19 mouse cellular contexts compared by ENCODE assay signal in the genomic region with DNA sequence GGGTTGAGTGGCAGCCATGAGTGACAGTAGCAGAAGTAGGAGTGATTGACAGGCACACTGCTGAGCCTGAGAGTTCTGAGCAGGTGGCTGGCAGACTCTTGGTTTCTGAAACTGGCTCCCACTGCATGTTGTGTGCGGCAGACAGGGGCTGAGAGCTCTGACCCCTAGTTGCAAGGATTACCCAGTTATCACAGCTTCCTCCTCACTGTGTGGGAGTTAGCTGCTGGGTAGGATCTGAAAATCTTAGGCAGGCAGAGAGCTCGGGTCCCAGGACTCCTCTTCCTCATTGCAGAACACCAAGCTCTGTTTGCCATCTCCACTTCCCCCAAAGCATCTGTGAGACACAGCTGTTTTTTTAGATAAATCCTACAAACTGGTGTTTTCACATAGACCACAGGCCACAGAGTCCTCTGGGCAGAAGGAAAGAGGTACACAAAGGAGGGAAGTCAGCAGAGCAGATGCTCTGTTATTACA. TPM values are rescaled to one million over a fixed set of nuclear protein-coding genes. Genes with fewer than 3 reads are reported as not detected.
DNase-seq lines count a peak whose midpoint lies in the region; ATAC-seq and TF ChIP-seq lines count a peak whose summit lies in the region.
"Had no signal": no experiment of that assay in that cellular context is flagged by ENCODE, and none has a peak within 500 bp of the region (broad histone marks: within the 10 kb centered on the region; RNA-seq: fewer than 3 reads in every experiment).

No protein-coding gene starts in this region.

- 58% methylated on average over 2 of the region's 2 CpGs for WGBS in embryonic facial prominence, embryonic 14.5 days
- WGBS in embryonic facial prominence, embryonic 10.5 days: 64% methylated on average over 2 of the region's 2 CpGs
- 10% methylated on average over 2 of the region's 2 CpGs for WGBS in spleen, adult 2 months
- 64% methylated on average over 2 of the region's 2 CpGs for WGBS in hindbrain, embryonic 10.5 days

- no peak overlapping the region for H3K27ac ChIP-seq in embryonic facial prominence, embryonic 14.5 days (replicated peaks; ENCODE audit: low read depth, low read length)
- H3K27ac ChIP-seq in embryonic facial prominence, embryonic 10.5 days (replicated peaks): no peak overlapping the region
- peak overlapping the region; percentile 49 for H3K27ac ChIP-seq in spleen, adult 2 months (ENCODE audit: insufficient read depth, low read length)
- no peak overlapping the region for H3K27ac ChIP-seq in hindbrain, embryonic 10.5 days
- H3K27ac ChIP-seq: forebrain, embryonic 10.5 days; heart, embryonic 10.5 days; hindbrain, embryonic 15.5 days; neural tube, embryonic 13.5 days had no signal

- no peak overlapping the region for H3K9ac ChIP-seq in embryonic facial prominence, embryonic 14.5 days (ENCODE audit: low read depth, low read length)
- H3K9ac ChIP-seq: hindbrain, embryonic 15.5 days; neural tube, embryonic 13.5 days had no signal

- peak; percentile 12 for DNase-seq in embryonic facial prominence, embryonic 14.5 days (ENCODE audit: low spot score)
- no peak for DNase-seq in embryonic facial prominence, embryonic 10.5 days (ENCODE audit: low spot score)
- no peak for DNase-seq in spleen, adult 2 months (ENCODE audit: low read depth in 1 of 2, low spot score in 2 of 2)
- DNase-seq in spleen, postnatal 10 days (ENCODE audit: low spot score in 2 of 2): no peak
- peak; percentile 60 for DNase-seq in thymus, postnatal 4 days
- DNase-seq in cerebellum, postnatal 36 days: no peak
- no peak for DNase-seq in hindbrain, embryonic 10.5 days (ENCODE audit: low spot score)
- DNase-seq: adrenal gland, postnatal 14 days; cerebellum, adult 11 months; kidney, adult 8-10 months; lung, postnatal 14 days; midbrain, embryonic 14.5 days; retina, postnatal 1 day had no signal

- H3K4me1 ChIP-seq in embryonic facial prominence, embryonic 14.5 days (ENCODE audit: control insufficient read depth, insufficient read depth, low read length): no peaks in the 10 kb centered on the region
- no peaks in the 10 kb centered on the region for H3K4me1 ChIP-seq in embryonic facial prominence, embryonic 10.5 days
- peaks cover 3% of the 10 kb centered on the region; the same call in 1 of the 2 replicates for H3K4me1 ChIP-seq in spleen, adult 2 months (ENCODE audit: control insufficient read depth, insufficient read depth, insufficient read length)
- no peaks in the 10 kb centered on the region for H3K4me1 ChIP-seq in hindbrain, embryonic 10.5 days (replicated peaks)
- H3K4me1 ChIP-seq: hindbrain, embryonic 15.5 days; neural tube, embryonic 13.5 days had no signal

- H3K9me3 ChIP-seq in embryonic facial prominence, embryonic 14.5 days (ENCODE audit: control insufficient read depth, low read length): no peaks in the 10 kb centered on the region
- no peaks in the 10 kb centered on the region for H3K9me3 ChIP-seq in embryonic facial prominence, embryonic 10.5 days
- H3K9me3 ChIP-seq in hindbrain, embryonic 10.5 days: no peaks in the 10 kb centered on the region
- H3K9me3 ChIP-seq: forebrain, embryonic 10.5 days; heart, embryonic 10.5 days; hindbrain, embryonic 15.5 days; neural tube, embryonic 13.5 days had no signal

- no peaks in the 10 kb centered on the region for H3K27me3 ChIP-seq in embryonic facial prominence, embryonic 14.5 days (replicated peaks; ENCODE audit: control insufficient read depth, insufficient read depth, low read length)
- no peaks in the 10 kb centered on the region for H3K27me3 ChIP-seq in embryonic facial prominence, embryonic 10.5 days (replicated peaks; ENCODE audit: low read depth, poor library complexity, severe bottlenecking)
- H3K27me3 ChIP-seq in spleen, adult 2 months (ENCODE audit: control insufficient read depth, insufficient read depth, low read length): no peaks in the 10 kb centered on the region
- no peaks in the 10 kb centered on the region for H3K27me3 ChIP-seq in hindbrain, embryonic 10.5 days (ENCODE audit: insufficient read depth, poor library complexity, severe bottlenecking)
- H3K27me3 ChIP-seq: hindbrain, embryonic 15.5 days; neural tube, embryonic 13.5 days had no signal

- peak; percentile 33; the same call in 1 of the 2 replicates for ATAC-seq in embryonic facial prominence, embryonic 14.5 days (ENCODE audit: low read depth)
- peak; percentile 83 for ATAC-seq in megakaryocyte progenitor cell, adult 5-6 weeks (replicated peaks; ENCODE audit: poor library complexity)

- TF ChIP-seq CTCF in spleen, adult 2 months (IDR thresholded peaks at IDR 0.05; ENCODE audit: extremely low read depth, insufficient read depth, insufficient read length, insufficient replicate concordance): no peak

- TF ChIP-seq POLR2A in spleen, adult 2 months (IDR thresholded peaks at IDR 0.05; ENCODE audit: low read depth, low read length): no peak

- H3K4me2 ChIP-seq in embryonic facial prominence, embryonic 14.5 days (ENCODE audit: low read depth, low read length): no peak overlapping the region
- H3K4me2 ChIP-seq: hindbrain, embryonic 15.5 days; neural tube, embryonic 13.5 days had no signal

- no peak overlapping the region for H3K4me3 ChIP-seq in embryonic facial prominence, embryonic 14.5 days (ENCODE audit: low read depth, low read length)
- H3K4me3 ChIP-seq in embryonic facial prominence, embryonic 10.5 days: no peak overlapping the region
- H3K4me3 ChIP-seq in spleen, adult 2 months (ENCODE audit: extremely low read depth, insufficient read depth, insufficient read length): no peak overlapping the region
- no peak overlapping the region for H3K4me3 ChIP-seq in hindbrain, embryonic 10.5 days
- H3K4me3 ChIP-seq: forebrain, embryonic 10.5 days; heart, embryonic 10.5 days; hindbrain, embryonic 15.5 days; neural tube, embryonic 13.5 days had no signal

- no peaks in the 10 kb centered on the region for H3K36me3 ChIP-seq in embryonic facial prominence, embryonic 14.5 days (ENCODE audit: control insufficient read depth, insufficient read depth, low read length)
- no peaks in the 10 kb centered on the region for H3K36me3 ChIP-seq in embryonic facial prominence, embryonic 10.5 days (replicated peaks)
- peaks cover 16% of the 10 kb centered on the region for H3K36me3 ChIP-seq in spleen, adult 2 months (ENCODE audit: control insufficient read depth, insufficient read depth, low read length)
- no peaks in the 10 kb centered on the region for H3K36me3 ChIP-seq in hindbrain, embryonic 10.5 days
- H3K36me3 ChIP-seq: forebrain, embryonic 10.5 days; heart, embryonic 10.5 days; hindbrain, embryonic 15.5 days; neural tube, embryonic 13.5 days had no signal

RNA-seq across cellular contexts. Expression of a gene that starts 3.4 kb away (rescaled TPM):
- 1.1 and 1.6 TPM in 2 replicates for polyA plus RNA-seq in embryonic facial prominence, embryonic 14.5 days (2014; fragmentation: Nextera tagmentation; extraction: Ambion mirVana)
- 0.11 and 0.39 TPM in 2 replicates for polyA plus RNA-seq in embryonic facial prominence, embryonic 10.5 days (2016; fragmentation: Nextera tagmentation; extraction: Ambion mirVana)
- 7.8 and 11.9 TPM in 2 replicates for polyA plus RNA-seq in spleen, adult 2 months (2012; rRNA removed)
- total RNA-seq in megakaryocyte progenitor cell, adult 5-6 weeks (2015): 0.42 and 0.83 TPM in 2 replicates
- total RNA-seq in megakaryocyte progenitor cell, adult 5-6 weeks (2017): 0.61 and 1.4 TPM in 2 replicates
- polyA plus RNA-seq in hindbrain, embryonic 10.5 days (2016; fragmentation: Nextera tagmentation; extraction: Ambion mirVana): 0.22 and 0.37 TPM in 2 replicates
- total RNA-seq: left cerebral cortex, postnatal 36 days had no signal

Comparison
In these comparisons a context has a peak if more than half of its experiments do, and no peak if none do; other contexts are left out.
1. DNase-seq: peak in embryonic facial prominence, embryonic 14.5 days (single experiment) and thymus, postnatal 4 days (single experiment); none in embryonic facial prominence, embryonic 10.5 days (single experiment), spleen, adult 2 months (0 of 2), spleen, postnatal 10 days (0 of 2), cerebellum, postnatal 36 days (0 of 2) and hindbrain, embryonic 10.5 days (single experiment).